Mouse (Mus musculus): Measurements from ENCODE around the gene Prss35.
A peak's percentile ranks its signal among the peaks of the same experiment; 100 is the strongest.

Gene Prss35

GRCm38 (mm10) chr9:86734357-86734756, 9.1 kb upstream of the Prss35 start:
- no peak for DNase-seq (ENCODE audit: low read depth, low spot score)

GRCm38 (mm10) chr9:86734795-86735194, 8.7 kb upstream of the Prss35 start:
- no peak for DNase-seq (ENCODE audit: low read depth, low spot score)

GRCm38 (mm10) chr9:86736991-86737390, 6.5 kb upstream of the Prss35 start:
- no peak for DNase-seq (ENCODE audit: low read depth, low spot score)

- no peak for DNase-seq (ENCODE audit: low read depth, low spot score)
These were observed 5.4 kb upstream of the Prss35 start for GRCm38 (mm10) chr9:86738067-86738466.

GRCm38 (mm10) chr9:86738801-86739200, 4.6 kb upstream of the Prss35 start:
- no peak for DNase-seq (ENCODE audit: low read depth, low spot score)

GRCm38 (mm10) chr9:86739971-86740370, 3.5 kb upstream of the Prss35 start:
- no peak for DNase-seq (ENCODE audit: low read depth, low spot score)

GRCm38 (mm10) chr9:86744041-86744440, 592 bp downstream of the Prss35 start:
- no peak for DNase-seq (ENCODE audit: low read depth, low spot score)

GRCm38 (mm10) chr9:86745926-86746581, 2.6 kb downstream of the Prss35 start:
- DNase-seq (ENCODE audit: low read depth, low spot score): peak; percentile 72

- no peak for DNase-seq (ENCODE audit: low read depth, low spot score)
These were observed 19.3 kb downstream of the Prss35 start for GRCm38 (mm10) chr9:86762477-86763376.

- DNase-seq (ENCODE audit: low read depth, low spot score): no peak
These were observed 20.6 kb downstream of the Prss35 start for GRCm38 (mm10) chr9:86764002-86764401.

GRCm38 (mm10) chr9:86766991-86767390, 23.5 kb downstream of the Prss35 start:
- no peak for DNase-seq (ENCODE audit: low read depth, low spot score)

GRCm38 (mm10) chr9:86772897-86773296, 29.4 kb downstream of the Prss35 start:
- no peak for DNase-seq (ENCODE audit: low read depth, low spot score)

GRCm38 (mm10) chr9:86773996-86774395, 30.5 kb downstream of the Prss35 start:
- DNase-seq (ENCODE audit: low read depth, low spot score): no peak

GRCm38 (mm10) chr9:86775374-86775773, 31.9 kb downstream of the Prss35 start:
- DNase-seq (ENCODE audit: low read depth, low spot score): no peak

GRCm38 (mm10) chr9:86777309-86777708, 33.9 kb downstream of the Prss35 start:
- DNase-seq (ENCODE audit: low read depth, low spot score): no peak

- DNase-seq (ENCODE audit: low read depth, low spot score): no peak
These were observed 34.8 kb downstream of the Prss35 start for GRCm38 (mm10) chr9:86778212-86778611.

GRCm38 (mm10) chr9:86781426-86781825, 38.0 kb downstream of the Prss35 start:
- no peak for DNase-seq (ENCODE audit: low read depth, low spot score)

GRCm38 (mm10) chr9:86782836-86783235, 39.4 kb downstream of the Prss35 start:
- DNase-seq (ENCODE audit: low read depth, low spot score): no peak

GRCm38 (mm10) chr9:86789186-86789585, 45.7 kb downstream of the Prss35 start:
- DNase-seq (ENCODE audit: low read depth, low spot score): no peak

GRCm38 (mm10) chr9:86791927-86792326, 48.5 kb downstream of the Prss35 start:
- DNase-seq (ENCODE audit: low read depth, low spot score): no peak

- no peak for DNase-seq (ENCODE audit: low read depth, low spot score)
These were observed 51.8 kb downstream of the Prss35 start for GRCm38 (mm10) chr9:86795236-86795635.

GRCm38 (mm10) chr9:86797553-86797952, 54.1 kb downstream of the Prss35 start:
- no peak for DNase-seq (ENCODE audit: low read depth, low spot score)

GRCm38 (mm10) chr9:86798129-86798528, 54.7 kb downstream of the Prss35 start:
- DNase-seq (ENCODE audit: low read depth, low spot score): no peak
